9 mouse cellular contexts compared by ENCODE assay signal in the genomic region with DNA sequence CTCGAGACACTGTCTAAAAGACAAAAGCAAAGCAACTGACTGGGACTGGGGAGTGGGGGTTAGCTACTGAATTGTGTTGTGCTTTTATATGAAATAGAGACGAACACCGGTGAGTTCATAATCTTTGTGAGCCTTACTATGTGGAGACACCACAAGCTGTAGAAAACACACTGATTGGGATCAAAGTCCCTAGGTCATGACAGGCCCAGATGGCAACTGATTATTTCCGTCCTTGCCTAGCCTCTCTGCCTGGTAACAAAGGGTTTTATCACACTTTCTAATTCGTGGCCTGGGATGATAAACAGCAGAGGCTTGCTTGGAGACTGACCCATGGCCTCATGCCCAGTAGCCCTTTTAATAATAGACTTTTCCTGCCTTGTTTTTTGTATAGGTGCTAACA.
DNase-seq lines count a peak whose midpoint lies in the region; ATAC-seq and TF ChIP-seq lines count a peak whose summit lies in the region.
"Had no signal": no experiment of that assay in that cellular context is flagged by ENCODE, and none has a peak within 500 bp of the region (broad histone marks: within the 10 kb centered on the region; RNA-seq: fewer than 3 reads in every experiment).

No protein-coding gene starts in this region.

- no peaks in the 10 kb centered on the region for H3K27me3 ChIP-seq in heart, adult 2 months (ENCODE audit: control insufficient read depth, insufficient read depth, low read length)
- no peaks in the 10 kb centered on the region for H3K27me3 ChIP-seq in embryonic facial prominence, embryonic 10.5 days (replicated peaks; ENCODE audit: low read depth, poor library complexity, severe bottlenecking)

- no peak for ATAC-seq in megakaryocyte progenitor cell, adult 5-6 weeks (replicated peaks; ENCODE audit: poor library complexity)

- H3K79me2 ChIP-seq in heart, adult 2 months (replicated peaks; ENCODE audit: control insufficient read depth, insufficient read depth, low read length) = no peaks in the 10 kb centered on the region

- DNase-seq in heart, adult 2 months = no peak
- DNase-seq in heart, adult 9 months (ENCODE audit: low spot score in 2 of 2) = no peak
- peak; percentile 18 for DNase-seq in kidney, postnatal 14 days
- DNase-seq in kidney, adult 8-10 months = no peak
- no peak for DNase-seq in embryonic facial prominence, embryonic 10.5 days (ENCODE audit: low spot score)
- DNase-seq in lung, postnatal 36 days = peak; percentile 47
- no peak for DNase-seq in T-cell, adult 2 months (ENCODE audit: low spot score)
- DNase-seq: thymus, postnatal 36 days had no signal

- peaks cover 2% of the 10 kb centered on the region for H3K36me3 ChIP-seq in heart, adult 2 months (ENCODE audit: control insufficient read depth, insufficient read depth, low read length)
- H3K36me3 ChIP-seq in embryonic facial prominence, embryonic 10.5 days (replicated peaks) = no peaks in the 10 kb centered on the region

- TF ChIP-seq POLR2A in heart, adult 2 months (IDR thresholded peaks at IDR 0.05; ENCODE audit: insufficient read depth, low read depth, low read length) = no peak

- intact Hi-C loops in heart, adult 2 months (cut with DNase I) = loop anchor here (5.0 kb wide), 2 partner anchors 250 to 305 kb away; a partner anchor contains a TSS

- TF ChIP-seq EP300 in heart, adult 2 months (IDR thresholded peaks at IDR 0.05; ENCODE audit: insufficient read depth, low read depth, low read length) = no peak

- no peak for TF ChIP-seq CTCF in heart, adult 2 months (IDR thresholded peaks at IDR 0.05)

- no peak overlapping the region for H3K9ac ChIP-seq in heart, adult 2 months (ENCODE audit: low read depth, low read length)

- H3K4me3 ChIP-seq in heart, adult 2 months = no peak overlapping the region
- H3K4me3 ChIP-seq in embryonic facial prominence, embryonic 10.5 days = no peak overlapping the region

- H3K9me3 ChIP-seq in embryonic facial prominence, embryonic 10.5 days = no peaks in the 10 kb centered on the region

- WGBS in heart, adult 2 months = 35% methylated on average over 5 of the region's 5 CpGs
- WGBS in embryonic facial prominence, embryonic 10.5 days = 64% methylated on average over 5 of the region's 5 CpGs

- peak overlapping the region; percentile 38 for H3K27ac ChIP-seq in heart, adult 2 months
- 0 out of 2 replicates have a peak overlapping the region, but pooled peaks have one; percentile 54 for H3K27ac ChIP-seq in embryonic facial prominence, embryonic 10.5 days (replicated peaks)

- H3K4me1 ChIP-seq in heart, adult 2 months (ENCODE audit: control insufficient read depth, insufficient read depth, low read length) = peaks cover 14% of the 10 kb centered on the region
- H3K4me1 ChIP-seq in embryonic facial prominence, embryonic 10.5 days = peaks cover 27% of the 10 kb centered on the region

Comparison
In these comparisons a context has a peak if more than half of its experiments do, and no peak if none do; other contexts are left out.
1. DNase-seq: peak in kidney, postnatal 14 days (single experiment) and lung, postnatal 36 days (single experiment); none in heart, adult 2 months (0 of 2), heart, adult 9 months (0 of 2), kidney, adult 8-10 months (0 of 2), embryonic facial prominence, embryonic 10.5 days (single experiment) and T-cell, adult 2 months (single experiment).